Mouse (Mus musculus) limb, embryonic 11.5 days (tissue): ENCODE measurements around the gene Cd200r1. TPM values are rescaled to one million over a fixed set of nuclear protein-coding genes. Genes with fewer than 3 reads are reported as not detected.
"Not testable (repeated sequence)": the region's sequence is repeated elsewhere in the genome, so short reads cannot be mapped to it uniquely, and the experiment has no call there.

Experiments used
- ATAC-seq: fragments of 200-750 bp; cut with Nextera tagmentation; 2 replicates; pipeline ENCODE4 v1.8.0; 2017; ENCODE audit warnings: low read depth; ENCODE audit not compliant: insufficient number of reproducible peaks, low FRiP score, low TSS enrichment
- DNase-seq: peaks from one replicate; pipeline ENCODE4 v3.0.0-alpha.2; 2015; ENCODE audit warnings: low spot score
- H3K27ac ChIP-seq: fragments of 300-500 bp; sonication (generic); replicated peaks from 2 replicates; pipeline ENCODE4 v1.5.1; 2014; ENCODE audit warnings: low read depth, mild to moderate bottlenecking, low read length
- H3K27me3 ChIP-seq: fragments of 300-500 bp; sonication (generic); 2 replicates; pipeline ENCODE4 v1.6.1; 2014; ENCODE audit warnings: mild to moderate bottlenecking, low read length, mixed read lengths; ENCODE audit not compliant: control insufficient read depth, insufficient read depth
- H3K36me3 ChIP-seq: fragments of 300-500 bp; sonication (generic); 2 replicates; pipeline ENCODE4 v1.6.1; 2014; ENCODE audit warnings: mild to moderate bottlenecking, low read length, moderate library complexity, mixed read lengths; ENCODE audit not compliant: control insufficient read depth, insufficient read depth
- H3K4me1 ChIP-seq: fragments of 300-500 bp; sonication (generic); 2 replicates; pipeline ENCODE4 v1.6.1; 2014; ENCODE audit warnings: low read length, mixed read lengths; ENCODE audit not compliant: control insufficient read depth, insufficient read depth
- H3K4me2 ChIP-seq: fragments of 300-500 bp; sonication (generic); 2 replicates; pipeline ENCODE4 v1.6.1; 2014; ENCODE audit warnings: low read depth, mild to moderate bottlenecking, moderate library complexity; ENCODE audit not compliant: severe bottlenecking
- H3K4me3 ChIP-seq: fragments of 300-500 bp; sonication (generic); 2 replicates; pipeline ENCODE4 v1.5.1; 2014; ENCODE audit warnings: low read depth, low read length
- H3K9ac ChIP-seq: fragments of 300-500 bp; sonication (generic); 2 replicates; pipeline ENCODE4 v1.6.1; 2014; ENCODE audit warnings: mild to moderate bottlenecking, low read length
- H3K9me3 ChIP-seq: fragments of 300-500 bp; sonication (generic); 2 replicates; pipeline ENCODE4 v1.6.1; 2016; ENCODE audit warnings: low read length; ENCODE audit not compliant: control insufficient read depth
- WGBS: fragments of 180-500 bp; shearing (Covaris S2); extraction: QIAGEN DNeasy Blood & Tissue Kit; methylation state at CpG from one replicate; pipeline ENCODE4 v1.1.7; 2014; 5-methylcytosine and 5-hydroxymethylcytosine counted together
- polyA plus RNA-seq: library from polyadenylated mRNA; unstranded; fragments of >200 nt; fragmentation: Nextera tagmentation; extraction: Ambion mirVana; gene quantifications from 2 replicates; pipeline ENCODE4 v1.2.1, GENCODE M21; 2014

Cd200r1 gene
- polyA plus RNA-seq, 1 experiment from 2014 or later = 0.32 TPM

GRCm38 (mm10) chr16:44811544-44811943 lies 46.0 kb downstream of the Cd200r1 start, which contains the start of gene Cd200r4:
Cd200r4 (plus strand) TSS chr16:44811733.
- DNase-seq (no peak), ATAC-seq (no peak)
- Histone ChIP-seq H3K4me1 (no peaks in the 10 kb centered on the region), H3K9ac (no peak within 1 kb of the TSS), H3K27me3 (no peaks in the 10 kb centered on the region), H3K4me3 (no peak within 1 kb of the TSS), H3K9me3 (no peaks in the 10 kb centered on the region), H3K4me2 (no peak within 1 kb of the TSS), H3K36me3 (no peaks in the 10 kb centered on the region), H3K27ac (no peak within 1 kb of the TSS)
- WGBS = 84% methylated on average over 3 of the region's 3 CpGs

- Histone ChIP-seq H3K36me3 (no peaks in the 10 kb centered on the region), H3K9ac (no peak overlapping the region), H3K27me3 (no peaks in the 10 kb centered on the region), H3K9me3 (no peaks in the 10 kb centered on the region), H3K4me3 (no peak overlapping the region), H3K4me2 (no peak overlapping the region), H3K27ac (no peak overlapping the region), H3K4me1 (no peaks in the 10 kb centered on the region)
- 80% methylated on average over 6 of the region's 6 CpGs for WGBS
- no peak for DNase-seq
- ATAC-seq = no peak
Observed at GRCm38 (mm10) chr16:44812468-44813065, 47.0 kb downstream of the Cd200r1 start.

GRCm38 (mm10) chr16:44818010-44818409 lies 52.5 kb downstream of the Cd200r1 start:
- Histone ChIP-seq H3K4me2 (no peak overlapping the region), H3K27me3 (no peaks in the 10 kb centered on the region), H3K9me3 (no peaks in the 10 kb centered on the region), H3K36me3 (no peaks in the 10 kb centered on the region), H3K27ac (no peak overlapping the region), H3K9ac (no peak overlapping the region), H3K4me1 (no peaks in the 10 kb centered on the region), H3K4me3 (no peak overlapping the region)
- 46% methylated on average over 1 of the region's 1 CpGs for WGBS
- ATAC-seq (no peak), DNase-seq (no peak)

GRCm38 (mm10) chr16:44820545-44820944 lies 55.0 kb downstream of the Cd200r1 start:
- ATAC-seq (no peak), DNase-seq (no peak)
- no peaks in the 10 kb centered on the region for H3K36me3 ChIP-seq
- H3K27me3 ChIP-seq = no peaks in the 10 kb centered on the region
- no peaks in the 10 kb centered on the region for H3K9me3 ChIP-seq
- no peak overlapping the region for H3K9ac ChIP-seq
- no peaks in the 10 kb centered on the region for H3K4me1 ChIP-seq
- H3K27ac ChIP-seq = no peak overlapping the region
- WGBS = 84% methylated on average over 4 of the region's 4 CpGs
- no peak overlapping the region for H3K4me2 ChIP-seq
- H3K4me3 ChIP-seq = no peak overlapping the region

GRCm38 (mm10) chr16:44832286-44832685 lies 66.8 kb downstream of the Cd200r1 start:
- H3K27ac ChIP-seq = no peak overlapping the region
- ATAC-seq = no peak
- no peak overlapping the region for H3K4me2 ChIP-seq
- no peaks in the 10 kb centered on the region for H3K4me1 ChIP-seq
- no peak overlapping the region for H3K9ac ChIP-seq
- no peak overlapping the region for H3K4me3 ChIP-seq
- no peaks in the 10 kb centered on the region for H3K9me3 ChIP-seq
- DNase-seq = no peak
- H3K27me3 ChIP-seq = no peaks in the 10 kb centered on the region
- H3K36me3 ChIP-seq = no peaks in the 10 kb centered on the region
- WGBS = 66% methylated on average over 3 of the region's 3 CpGs

- not testable (repeated sequence) for H3K4me1 ChIP-seq, ATAC-seq, H3K36me3 ChIP-seq, H3K9me3 ChIP-seq, H3K27ac ChIP-seq, H3K27me3 ChIP-seq, H3K9ac ChIP-seq, DNase-seq, H3K4me2 ChIP-seq, H3K4me3 ChIP-seq
- WGBS = 56% methylated on average over 2 of the region's 2 CpGs
Observed at GRCm38 (mm10) chr16:44833189-44833588, 67.7 kb downstream of the Cd200r1 start.

Other genes with a start within 250 kb of the Cd200r1 start
- 39.3 and 41.9 TPM in 2 replicates for gene Boc, start 206.8 kb upstream of the Cd200r1 start, polyA plus RNA-seq
- 11.9 and 12.0 TPM in 2 replicates for gene Nepro, start 41.4 kb upstream of the Cd200r1 start, polyA plus RNA-seq
- gene Gtpbp8, start 19.4 kb upstream of the Cd200r1 start, polyA plus RNA-seq = 26.4 and 28.7 TPM in 2 replicates
- gene Cd200r4, start 46.0 kb downstream of the Cd200r1 start, polyA plus RNA-seq = not detected in 2 replicates
- not detected in 2 replicates for gene Cd200r2, start 101.4 kb downstream of the Cd200r1 start, polyA plus RNA-seq
- gene Cd200r3, start 177.9 kb downstream of the Cd200r1 start, polyA plus RNA-seq = not detected in 2 replicates